Mouse (Mus musculus) erythroid progenitor cell, adult 5-6 weeks (primary cell): ENCODE measurements around the gene Psmc2. TPM values are rescaled to one million over a fixed set of nuclear protein-coding genes. Genes with fewer than 3 reads are reported as not detected.

Source experiments
- ATAC-seq: replicated peaks from 2 replicates; pipeline ENCODE4 v1.8.0; 2016; ENCODE audit warnings: moderate number of reproducible peaks, mild to moderate bottlenecking, moderate TSS enrichment, inconsistent platforms; ENCODE audit not compliant: poor library complexity, low FRiP score, severe bottlenecking
- total RNA-seq, 2 experiments: library from RNA; stranded (forward) in 1 of 2; stranded (reverse) in 1 of 2; fragments of 150-400 nt in 1 of 2; fragments of 186-747, 209-891 nt in 1 of 2; gene quantifications; 2 replicates each; pipeline versions ENCODE4 v1.2.3 to v1.2.4; 2015 to 2017; ENCODE audit warnings: low replicate concordance in 2 of 2

Psmc2 gene
- total RNA-seq, 2 experiments from 2014 or later = 51.7 to 108 TPM

GRCm38 (mm10) chr5:21802907-21803306 lies 17.8 kb downstream of the Psmc2 start:
- no peak for ATAC-seq

- no peak for ATAC-seq
Observed at GRCm38 (mm10) chr5:21803691-21804188, 18.7 kb downstream of the Psmc2 start.

DNA sequence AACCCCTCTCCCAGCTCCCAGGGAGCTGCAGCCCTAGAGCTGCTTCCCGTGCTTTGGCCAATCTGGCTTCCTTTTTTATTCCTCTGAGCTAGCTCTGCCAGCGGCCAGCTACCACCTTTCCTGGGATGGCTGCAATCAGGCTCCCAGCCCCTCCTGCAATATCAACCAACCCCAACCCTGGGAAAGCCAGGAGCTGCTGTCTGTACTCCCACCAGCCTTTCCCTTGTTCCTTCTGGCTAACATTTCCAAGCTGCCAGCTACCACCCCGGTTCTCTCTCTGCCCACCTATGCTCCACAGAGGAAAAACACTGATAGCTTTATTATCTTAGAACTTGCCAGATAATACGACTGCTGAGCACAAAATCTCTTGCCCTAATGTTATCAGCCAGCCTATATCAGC lies 19.8 kb downstream of the Psmc2 start:
- ATAC-seq = no peak

- ATAC-seq = no peak
Observed at GRCm38 (mm10) chr5:21810924-21811323, 25.8 kb downstream of the Psmc2 start.

GRCm38 (mm10) chr5:21813994-21814393 lies 28.9 kb downstream of the Psmc2 start:
- ATAC-seq = no peak

- no peak for ATAC-seq
Observed at GRCm38 (mm10) chr5:21826370-21826769, 41.3 kb downstream of the Psmc2 start.

GRCm38 (mm10) chr5:21827643-21828042 lies 42.6 kb downstream of the Psmc2 start:
- ATAC-seq = no peak

DNA sequence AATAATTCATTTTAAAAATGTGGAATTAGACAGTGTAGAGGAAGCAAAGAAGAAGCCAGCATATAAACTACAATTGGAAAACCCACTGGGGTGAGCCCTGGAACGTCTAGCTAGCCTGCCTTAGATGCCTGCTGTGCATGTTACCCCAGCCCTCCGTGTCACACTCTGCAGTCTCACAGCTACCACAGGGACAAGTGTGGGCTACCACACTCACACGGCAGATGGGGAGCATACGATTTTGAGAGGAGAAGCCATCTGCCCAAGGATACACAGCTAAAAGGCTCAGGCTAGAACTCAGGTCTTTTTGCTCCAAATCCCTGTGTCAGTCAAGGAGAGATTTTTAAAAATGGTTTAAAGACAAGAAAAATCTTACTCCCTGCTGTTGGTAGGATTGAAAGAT lies 43.8 kb downstream of the Psmc2 start:
- no peak for ATAC-seq

DNA sequence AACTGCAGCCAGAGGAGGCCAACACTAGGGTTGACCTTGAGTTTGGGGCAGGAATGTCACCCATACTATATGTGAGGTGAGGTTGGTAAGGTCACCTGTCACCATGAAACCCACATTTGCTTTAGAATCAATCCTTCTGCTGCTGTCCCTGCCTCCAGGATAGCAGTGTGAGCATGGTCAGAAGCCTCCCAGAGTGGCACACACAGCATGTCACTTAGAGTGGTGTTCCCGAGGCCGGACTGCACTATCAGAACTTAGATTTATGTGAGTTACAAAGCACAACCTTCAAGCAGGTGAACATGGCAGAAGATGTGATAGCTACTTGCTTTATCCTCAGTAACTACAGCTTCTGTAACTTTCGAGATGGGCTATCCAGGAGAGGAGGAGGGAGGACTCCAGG lies 46.7 kb downstream of the Psmc2 start:
- no peak for ATAC-seq

DNA sequence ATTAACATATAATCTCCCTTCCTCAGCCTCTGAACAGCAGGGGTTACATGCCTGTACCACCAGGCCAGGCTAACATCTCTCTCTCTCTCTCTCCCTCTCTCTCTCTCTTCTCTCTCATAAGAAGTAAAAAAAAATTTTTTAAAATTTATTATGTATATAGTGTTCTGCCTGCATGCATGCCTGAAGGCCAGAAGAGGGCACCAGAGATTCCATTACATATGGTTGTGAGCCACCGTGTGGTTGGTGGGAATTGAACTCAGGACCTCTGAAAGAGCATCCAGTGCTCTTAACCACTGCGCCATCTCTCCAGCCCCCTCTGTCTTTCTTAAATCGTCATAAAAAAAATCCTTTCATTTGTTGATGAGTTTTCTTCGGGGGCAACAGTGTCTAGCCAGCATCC lies 59.6 kb downstream of the Psmc2 start:
- ATAC-seq = no peak

- no peak for ATAC-seq
Observed at GRCm38 (mm10) chr5:21846616-21847290, 61.7 kb downstream of the Psmc2 start.

DNA sequence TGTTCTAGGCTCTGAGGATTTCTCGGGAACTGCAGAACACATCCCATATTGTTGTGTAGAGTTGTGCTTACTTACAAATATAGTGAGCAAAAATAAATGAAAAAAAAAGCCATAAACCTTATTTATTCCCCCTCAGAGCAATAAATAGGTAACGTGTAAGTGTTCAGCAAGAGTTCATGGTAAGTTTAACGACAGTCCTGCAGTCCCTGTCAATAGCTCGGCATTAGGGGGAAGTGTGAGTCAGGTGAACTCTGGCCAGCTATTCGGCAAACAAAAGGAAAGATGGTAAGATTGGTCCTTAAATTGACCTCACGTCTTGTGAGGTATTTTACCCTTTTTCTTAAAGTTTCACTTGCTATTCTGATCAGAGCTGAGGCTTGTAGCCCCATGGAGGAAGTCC lies 62.4 kb downstream of the Psmc2 start:
- ATAC-seq = no peak

DNA sequence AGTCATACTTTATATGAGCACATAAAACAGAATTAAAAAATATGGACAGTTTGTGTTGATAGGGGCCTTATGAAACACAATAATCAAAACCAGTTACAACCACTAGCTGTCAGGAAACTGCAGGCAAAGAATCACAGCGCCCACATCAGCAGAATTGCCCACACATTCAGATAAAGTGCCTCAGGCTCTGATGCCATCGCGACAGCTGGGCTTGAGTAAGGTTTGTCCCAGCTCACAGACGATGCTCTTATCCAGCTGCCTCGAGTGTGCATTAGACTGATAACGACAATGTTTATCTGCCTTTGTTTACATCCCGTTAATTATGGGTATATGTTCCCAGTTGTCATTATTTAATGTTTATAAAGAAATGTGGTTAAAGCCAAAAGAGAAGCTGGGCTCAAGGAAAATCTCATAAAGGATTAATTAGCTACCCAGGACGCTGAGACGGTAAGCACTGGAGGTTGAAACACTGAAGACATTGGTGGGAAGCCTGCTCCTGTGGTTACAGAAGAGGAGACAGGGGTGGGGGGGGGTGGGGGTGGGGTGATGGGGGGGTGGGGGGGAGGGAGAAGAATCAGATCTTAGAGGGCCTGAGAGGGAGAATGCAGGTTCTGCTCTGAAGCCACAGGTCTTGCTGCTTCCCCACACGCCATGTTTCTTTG lies 66.7 kb downstream of the Psmc2 start:
- no peak for ATAC-seq

Other genes with a start within 250 kb of the Psmc2 start
- gene Lrrc17, start 241.7 kb upstream of the Psmc2 start, total RNA-seq (2015; ENCODE audit: low replicate concordance) = not detected in 2 replicates
- not detected in 2 replicates for gene Lrrc17, start 241.7 kb upstream of the Psmc2 start, total RNA-seq (2017; ENCODE audit: low replicate concordance)
- not detected in 2 replicates for gene Fbxl13, start 139.6 kb upstream of the Psmc2 start, total RNA-seq (2015; ENCODE audit: low replicate concordance)
- gene Fbxl13, start 139.6 kb upstream of the Psmc2 start, total RNA-seq (2017; ENCODE audit: low replicate concordance) = not detected in 2 replicates
- gene Armc10, start 139.5 kb upstream of the Psmc2 start, total RNA-seq (2015; ENCODE audit: low replicate concordance) = 4.6 and 6.8 TPM in 2 replicates
- 4.5 and 5.9 TPM in 2 replicates for gene Armc10, start 139.5 kb upstream of the Psmc2 start, total RNA-seq (2017; ENCODE audit: low replicate concordance)
- gene Napepld, start 83.9 kb upstream of the Psmc2 start, total RNA-seq (2015; ENCODE audit: low replicate concordance) = 1.4 and 1.7 TPM in 2 replicates
- gene Napepld, start 83.9 kb upstream of the Psmc2 start, total RNA-seq (2017; ENCODE audit: low replicate concordance) = 1.4 TPM in 1 of 2 replicates, not detected in the other
- 32.7 and 72.4 TPM in 2 replicates for gene Pmpcb, start 48.1 kb upstream of the Psmc2 start, total RNA-seq (2015; ENCODE audit: low replicate concordance)
- gene Pmpcb, start 48.1 kb upstream of the Psmc2 start, total RNA-seq (2017; ENCODE audit: low replicate concordance) = 56.0 and 71.2 TPM in 2 replicates
- 10.5 and 23.9 TPM in 2 replicates for gene Dnajc2, start within 50 bp of the Psmc2 start, total RNA-seq (2015; ENCODE audit: low replicate concordance)
- 13.3 and 18.6 TPM in 2 replicates for gene Dnajc2, start within 50 bp of the Psmc2 start, total RNA-seq (2017; ENCODE audit: low replicate concordance)
- not detected in 2 replicates for gene Slc26a5, start 80.3 kb downstream of the Psmc2 start, total RNA-seq (2015; ENCODE audit: low replicate concordance)
- not detected in 2 replicates for gene Slc26a5, start 80.3 kb downstream of the Psmc2 start, total RNA-seq (2017; ENCODE audit: low replicate concordance)